Mouse (Mus musculus) layer of hippocampus, adult 9-11 months (tissue): Measurements from ENCODE around the gene Olfr913.

Experiments
- DNase-seq: peaks from one replicate; pipeline ENCODE4 v3.0.0; 2022

Olfr913 gene

DNA sequence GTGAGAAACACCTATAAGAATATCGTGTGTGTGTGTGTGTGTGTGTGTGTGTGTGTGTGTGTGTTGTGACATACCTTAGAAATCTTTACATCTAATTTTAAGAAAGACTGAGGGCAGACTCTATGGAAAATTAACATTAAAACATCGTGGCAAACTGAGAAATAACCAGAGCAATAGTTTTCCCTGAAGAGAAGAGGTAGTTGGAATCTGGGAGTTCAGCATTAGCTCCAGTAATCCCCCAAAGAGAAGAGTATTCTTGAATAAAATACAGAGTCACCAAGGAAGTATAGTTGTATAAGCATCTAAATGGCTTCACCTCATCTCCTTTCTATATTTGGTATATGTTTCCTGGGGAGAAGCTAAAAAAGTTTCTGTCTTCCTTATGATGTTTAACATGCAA is at the start of gene Olfr913:
Olfr913 (plus strand) TSS at position 301 of the 400 bp plus-strand sequence.
- DNase-seq = no peak

DNA sequence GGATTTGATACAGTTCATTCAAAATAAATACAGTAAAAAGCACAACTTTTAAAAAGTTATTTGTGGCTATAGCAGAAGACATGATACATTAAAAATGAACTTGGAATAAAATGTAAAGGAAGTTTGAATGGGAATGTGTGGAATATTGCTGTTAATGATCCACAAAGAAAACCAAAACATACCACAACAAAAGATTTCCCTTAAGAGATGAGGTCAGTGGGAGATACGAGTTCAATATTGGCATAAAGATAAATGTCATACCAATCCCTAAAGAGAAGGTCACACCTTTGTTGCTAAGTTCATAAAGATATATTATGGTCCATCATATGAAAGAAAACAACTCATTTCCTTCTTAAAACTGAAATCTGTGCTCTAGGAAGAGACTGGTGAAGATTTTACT is 12.7 kb upstream of the Olfr913 start, which contains the start of gene Olfr912:
Olfr912 (plus strand) TSS at position 301 of the 400 bp plus-strand sequence.
- no peak for DNase-seq

DNA sequence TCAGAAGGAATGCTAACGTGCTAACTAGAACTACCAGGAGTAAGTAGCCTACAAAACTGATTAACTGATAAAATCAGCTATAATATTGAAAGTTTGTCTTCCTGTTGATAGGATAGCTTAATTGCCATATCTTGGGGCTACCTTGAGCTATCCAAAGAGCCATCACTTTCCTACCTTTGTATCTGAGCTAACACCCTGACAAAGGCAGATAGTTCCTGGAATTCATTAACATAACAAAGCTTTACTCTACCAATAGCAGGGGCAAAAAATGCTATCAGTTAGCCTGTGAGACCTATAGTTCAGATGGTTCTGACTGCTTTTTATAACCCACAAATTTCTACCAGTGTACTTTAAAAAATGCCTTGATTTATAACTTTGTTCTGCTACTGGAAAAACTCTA is 1.5 kb upstream of the Olfr913 start:
- DNase-seq = no peak

DNA sequence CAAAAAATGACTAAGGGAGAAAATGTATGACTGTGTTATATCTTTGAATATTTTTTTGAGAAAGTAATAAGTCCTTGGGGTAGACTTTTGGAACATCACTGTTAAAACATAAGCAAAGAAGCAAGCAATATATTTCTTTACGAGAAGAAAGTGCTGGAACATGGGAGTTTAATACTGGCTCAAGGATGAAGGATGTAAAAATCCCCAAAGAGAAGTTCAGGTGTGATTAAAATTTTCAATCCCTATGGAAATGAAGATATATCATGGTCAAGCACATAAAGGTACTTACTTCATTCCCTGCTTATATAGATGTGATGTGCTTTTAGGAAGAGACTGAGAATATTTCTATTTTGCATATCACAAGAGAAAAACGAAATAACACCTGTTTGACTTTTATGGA is 12.2 kb downstream of the Olfr913 start, which contains the start of gene Olfr914:
Olfr914 (plus strand) TSS at position 301 of the 400 bp plus-strand sequence.
- DNase-seq = no peak

DNA sequence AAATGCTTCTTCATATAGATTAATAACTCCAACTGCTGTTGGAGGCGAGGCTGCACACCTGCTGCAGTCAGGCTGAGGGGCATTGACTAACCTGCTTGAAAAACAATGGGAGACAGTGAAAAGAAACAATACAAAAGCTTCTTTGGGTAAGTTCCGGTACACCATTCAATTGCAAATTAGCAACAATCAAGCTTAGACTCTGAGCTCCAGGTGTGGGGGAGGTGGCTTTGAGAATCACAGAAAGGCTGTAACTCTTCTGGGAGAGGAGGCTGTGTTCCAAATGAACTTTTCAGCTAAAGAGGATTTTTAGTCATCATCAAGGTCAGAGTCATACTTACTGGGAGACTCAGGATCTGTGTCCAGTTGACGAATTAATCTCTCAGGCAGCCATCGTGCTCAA is 39.8 kb downstream of the Olfr913 start:
- DNase-seq = no peak
